Mouse (Mus musculus) embryo, embryonic 11.5 days (tissue): Measurements from ENCODE around the gene Ccm2l.

Experiments used
- DNase-seq: peaks from one replicate; pipeline ENCODE4 v3.0.0-alpha.2; 2012; ENCODE audit warnings: low read depth, low spot score

Gene Ccm2l

GRCm38 (mm10) chr2:153089316-153089715 lies 23.6 kb downstream of the Ccm2l start:
- no peak for DNase-seq

DNA sequence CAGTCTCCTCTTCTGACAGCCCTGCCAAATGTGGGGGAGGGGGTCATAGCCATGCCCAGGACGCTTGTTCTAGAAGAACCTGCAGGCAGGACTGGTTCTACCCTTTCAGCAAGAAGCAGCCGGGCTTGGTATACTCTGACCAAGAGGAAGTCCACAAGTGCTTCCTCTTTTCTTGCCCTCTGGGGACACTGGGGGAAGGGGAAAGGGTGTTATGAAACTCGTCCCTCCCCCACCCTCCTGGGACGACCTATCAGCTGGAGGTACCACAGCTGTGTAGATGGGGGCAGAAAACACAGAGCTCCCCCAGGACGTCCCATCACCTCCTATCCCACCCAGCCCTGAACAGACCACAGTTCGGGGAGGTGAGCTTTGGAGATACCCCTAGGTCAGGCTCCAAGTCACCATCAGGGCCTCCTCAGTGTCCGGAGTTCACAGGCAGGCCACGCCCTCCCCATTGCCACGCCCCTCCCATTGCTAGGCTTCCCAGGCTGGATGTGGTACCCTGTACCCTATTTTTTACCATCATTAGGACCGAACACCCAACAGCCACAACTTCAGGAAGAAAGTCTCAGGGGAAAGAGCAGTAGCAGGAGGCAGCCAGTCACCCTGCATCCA lies 24.9 kb downstream of the Ccm2l start:
- DNase-seq = no peak

- peak; percentile 34 for DNase-seq
Observed at GRCm38 (mm10) chr2:153107046-153107766, 41.5 kb downstream of the Ccm2l start.

- DNase-seq = no peak
Observed at GRCm38 (mm10) chr2:153107802-153108201, 42.0 kb downstream of the Ccm2l start.

GRCm38 (mm10) chr2:153108313-153109264 lies 42.8 kb downstream of the Ccm2l start, which contains the start of gene Hck:
Gene Hck, plus strand, starts transcription at chr2:153108468.
- no peak for DNase-seq

GRCm38 (mm10) chr2:153109596-153109995 lies 43.8 kb downstream of the Ccm2l start:
- DNase-seq = no peak

DNA sequence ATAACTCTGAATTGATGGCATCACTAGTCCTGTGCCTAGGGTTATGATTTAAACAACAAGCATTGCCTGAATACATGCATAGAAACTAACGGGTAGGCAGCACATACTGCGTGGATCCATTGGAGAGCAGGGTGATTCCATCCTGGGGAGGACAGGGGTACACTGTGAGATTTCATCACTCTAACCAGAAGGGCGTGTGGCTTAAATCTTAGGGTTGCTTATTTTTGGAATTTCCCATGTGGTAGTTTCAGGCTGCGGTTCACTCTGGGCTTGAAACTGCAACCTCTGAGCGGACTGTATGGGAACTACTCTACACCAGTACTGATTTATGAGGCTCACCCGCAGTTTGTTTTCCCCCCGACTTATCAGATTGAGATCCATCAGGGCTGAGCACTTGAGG lies 45.5 kb downstream of the Ccm2l start:
- DNase-seq = no peak

DNA sequence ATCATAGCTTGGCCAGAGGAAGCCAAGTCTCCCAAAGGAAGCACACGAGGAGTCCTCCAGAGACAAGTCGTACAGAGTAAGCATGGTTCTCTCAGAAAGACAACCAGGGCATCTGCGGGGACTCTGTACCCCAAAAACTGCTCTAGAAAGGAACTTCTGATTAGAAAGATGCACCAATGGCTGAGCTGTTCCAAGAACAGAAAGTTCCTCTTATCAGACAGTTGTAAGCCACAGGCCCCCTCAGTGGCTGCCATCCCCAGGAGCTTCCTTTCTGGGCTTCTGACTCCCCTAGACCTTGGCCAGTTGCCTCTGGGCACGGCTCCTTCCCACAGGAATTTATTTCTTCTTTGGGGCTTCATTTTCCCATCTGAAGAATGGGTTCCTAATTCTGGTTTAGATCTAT lies 49.9 kb downstream of the Ccm2l start:
- no peak for DNase-seq

GRCm38 (mm10) chr2:153117051-153117486 lies 51.3 kb downstream of the Ccm2l start:
- no peak for DNase-seq

- DNase-seq = no peak
Observed at GRCm38 (mm10) chr2:153119488-153119887, 53.7 kb downstream of the Ccm2l start.

- DNase-seq = no peak
Observed at GRCm38 (mm10) chr2:153120126-153120525, 54.4 kb downstream of the Ccm2l start.

GRCm38 (mm10) chr2:153121821-153122615 lies 56.3 kb downstream of the Ccm2l start:
- no peak for DNase-seq

DNA sequence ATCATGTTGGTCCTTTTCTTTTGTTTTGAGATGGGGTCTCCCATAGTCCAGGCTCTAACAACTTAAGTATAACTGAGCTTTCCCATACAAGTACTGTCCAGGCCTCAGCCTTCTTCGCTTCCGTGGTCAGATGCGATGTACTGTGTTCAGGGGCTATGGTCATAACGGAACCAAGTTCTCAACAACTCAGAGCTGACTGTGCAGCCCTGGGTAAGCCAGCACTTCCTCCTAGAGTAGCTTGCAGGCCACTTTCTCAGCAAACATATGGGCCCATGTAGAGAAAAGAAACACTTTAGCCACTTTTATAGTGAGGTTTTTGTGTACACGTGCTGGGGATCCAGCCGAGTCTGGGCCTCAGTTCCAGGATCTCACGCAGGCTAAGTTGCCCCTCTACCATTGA lies 56.9 kb downstream of the Ccm2l start:
- DNase-seq = no peak

- DNase-seq = no peak
Observed at GRCm38 (mm10) chr2:153125875-153126274, 60.1 kb downstream of the Ccm2l start.

- DNase-seq = no peak
Observed at GRCm38 (mm10) chr2:153131019-153131418, 65.3 kb downstream of the Ccm2l start.
